Mouse (Mus musculus) thymus, postnatal 14 days (tissue): ENCODE results near the gene Scn8a.
"Not testable (repeated sequence)": the region's sequence is repeated elsewhere in the genome, so short reads cannot be mapped to it uniquely, and the experiment has no call there.

Experiments
- DNase-seq: peaks from one replicate; pipeline ENCODE4 v3.0.0; 2021

The Scn8a gene

DNA sequence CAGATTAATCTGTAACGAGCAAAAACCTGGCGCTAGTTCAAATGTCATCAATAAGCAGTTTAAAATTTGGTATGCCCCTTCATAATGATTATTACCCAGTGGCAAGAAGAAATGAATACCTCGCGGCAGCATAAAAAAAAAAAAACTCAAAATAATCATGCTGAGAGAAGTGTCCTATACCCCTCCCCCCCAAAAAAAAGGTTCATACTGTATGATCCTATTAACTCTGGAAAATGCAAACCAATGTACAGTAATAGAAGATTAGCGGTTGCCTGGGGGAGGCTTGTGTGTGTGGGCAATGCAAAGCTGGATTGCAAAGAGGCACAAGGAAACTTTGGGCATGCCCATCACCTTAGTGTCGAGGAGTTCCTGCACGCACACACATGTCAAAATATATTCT is at the start of gene Scn8a:
TSS of gene Scn8a (plus strand) at position 301 of the 400 bp plus-strand sequence.
- no peak for DNase-seq

DNA sequence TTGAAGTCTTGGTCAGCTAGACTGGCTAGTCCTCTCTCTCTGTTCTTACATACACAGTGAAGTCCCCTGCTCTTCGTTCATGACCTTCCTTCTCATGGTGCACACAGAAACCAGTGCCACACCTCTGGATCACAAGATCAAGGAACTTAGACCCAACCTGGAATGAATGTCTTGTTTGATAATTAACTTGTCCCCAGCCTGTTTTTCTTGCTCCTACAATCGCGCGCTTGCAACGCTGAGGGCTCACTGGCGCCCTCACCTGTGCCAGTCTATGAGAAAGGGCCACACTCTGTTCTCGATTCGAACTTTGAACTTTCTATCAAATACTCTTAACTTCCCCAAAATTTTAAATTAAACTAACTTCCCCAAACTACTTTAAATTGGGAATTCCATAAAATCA is 47.8 kb upstream of the Scn8a start:
- DNase-seq, result no peak

DNA sequence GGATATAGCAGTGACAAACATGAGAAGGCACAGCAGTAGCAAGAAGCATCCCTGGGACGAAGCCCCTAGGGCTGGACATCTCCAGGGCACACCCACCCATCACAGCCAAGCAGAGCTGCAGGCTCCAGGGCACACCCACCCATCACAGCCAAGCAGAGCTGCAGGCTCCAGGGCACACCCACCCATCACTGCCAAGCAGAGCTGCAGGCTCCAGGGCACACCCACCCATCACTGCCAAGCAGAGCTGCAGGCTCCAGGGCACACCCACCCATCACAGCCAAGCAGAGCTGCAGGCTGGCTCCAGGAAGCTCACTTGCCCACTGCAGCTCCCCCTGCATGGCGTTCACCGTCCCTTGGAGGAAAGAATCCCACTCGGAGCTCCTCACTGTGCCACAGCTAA is 47.3 kb upstream of the Scn8a start:
- not testable (repeated sequence) for DNase-seq

GRCm38 (mm10) chr15:100825249-100825856 is 44.3 kb upstream of the Scn8a start:
- DNase-seq, result no peak

GRCm38 (mm10) chr15:100826076-100826475 is 43.6 kb upstream of the Scn8a start:
- no peak for DNase-seq

DNA sequence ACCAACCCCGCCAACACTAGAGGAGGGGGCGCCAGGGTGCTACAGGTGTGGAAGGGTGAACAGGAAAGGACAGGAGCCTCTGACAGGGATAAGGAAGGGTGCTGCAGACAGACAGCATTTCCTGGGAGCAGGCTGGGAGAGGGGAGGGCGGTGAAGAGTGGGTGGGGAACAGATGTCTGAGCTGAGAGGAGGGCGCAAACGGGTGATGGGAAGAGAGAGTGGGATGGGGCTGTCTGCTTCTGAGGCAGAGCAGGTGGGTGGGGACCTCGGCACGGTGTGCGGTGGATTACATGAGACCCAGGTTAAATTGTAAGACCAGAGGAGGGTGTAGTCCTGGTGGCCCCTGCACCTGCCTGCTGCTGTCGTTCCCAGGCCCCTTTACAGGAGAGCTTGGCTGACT is 39.9 kb upstream of the Scn8a start:
- DNase-seq, result no peak

DNA sequence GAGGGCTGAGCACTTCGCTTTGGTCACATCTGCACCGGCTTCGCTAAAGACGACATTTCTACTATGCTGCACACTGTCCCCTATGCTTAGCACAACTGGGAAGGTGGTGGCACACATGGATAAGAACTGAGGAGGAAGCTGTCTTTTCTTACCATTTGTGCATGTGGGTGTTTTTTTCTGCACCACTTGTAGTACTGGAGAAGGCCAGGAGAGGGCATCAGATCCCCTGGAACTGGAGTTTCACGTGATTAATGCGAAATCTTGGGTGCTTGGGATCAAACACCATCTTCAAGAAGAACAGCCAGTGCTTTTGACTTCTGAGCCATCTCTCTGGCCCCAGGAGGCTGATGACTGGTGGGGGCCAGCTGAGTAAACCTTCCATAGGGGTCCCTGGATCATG is 39.0 kb upstream of the Scn8a start:
- DNase-seq, result peak; percentile 50

GRCm38 (mm10) chr15:100832144-100832543 is 37.5 kb upstream of the Scn8a start:
- DNase-seq, result no peak

GRCm38 (mm10) chr15:100832784-100833183 is 36.9 kb upstream of the Scn8a start:
- no peak for DNase-seq

- no peak for DNase-seq
These were observed 32.9 kb upstream of the Scn8a start for GRCm38 (mm10) chr15:100836729-100837128.

- DNase-seq, result peak; percentile 52
These were observed 31.0 kb upstream of the Scn8a start for GRCm38 (mm10) chr15:100838607-100839207.

DNA sequence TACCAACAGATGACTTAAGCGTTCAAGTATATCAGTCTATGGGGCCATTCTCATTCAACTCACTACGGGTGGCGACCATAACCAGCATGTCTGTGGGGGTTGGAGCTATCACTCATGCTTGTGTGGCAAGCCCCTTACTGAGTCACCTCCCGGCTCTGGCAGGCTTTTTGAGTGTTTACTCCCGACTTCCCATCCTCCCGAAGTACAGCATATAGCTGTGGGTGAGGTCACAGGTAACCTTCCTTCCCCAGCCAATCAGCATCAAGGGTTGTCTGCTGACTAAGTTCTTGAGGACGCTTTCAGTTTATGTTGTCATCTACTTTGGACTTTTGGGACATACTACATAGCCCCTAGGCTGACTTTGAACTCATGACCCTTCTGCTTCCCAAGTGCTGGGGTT is 25.3 kb upstream of the Scn8a start:
- DNase-seq, result peak; percentile 31

DNA sequence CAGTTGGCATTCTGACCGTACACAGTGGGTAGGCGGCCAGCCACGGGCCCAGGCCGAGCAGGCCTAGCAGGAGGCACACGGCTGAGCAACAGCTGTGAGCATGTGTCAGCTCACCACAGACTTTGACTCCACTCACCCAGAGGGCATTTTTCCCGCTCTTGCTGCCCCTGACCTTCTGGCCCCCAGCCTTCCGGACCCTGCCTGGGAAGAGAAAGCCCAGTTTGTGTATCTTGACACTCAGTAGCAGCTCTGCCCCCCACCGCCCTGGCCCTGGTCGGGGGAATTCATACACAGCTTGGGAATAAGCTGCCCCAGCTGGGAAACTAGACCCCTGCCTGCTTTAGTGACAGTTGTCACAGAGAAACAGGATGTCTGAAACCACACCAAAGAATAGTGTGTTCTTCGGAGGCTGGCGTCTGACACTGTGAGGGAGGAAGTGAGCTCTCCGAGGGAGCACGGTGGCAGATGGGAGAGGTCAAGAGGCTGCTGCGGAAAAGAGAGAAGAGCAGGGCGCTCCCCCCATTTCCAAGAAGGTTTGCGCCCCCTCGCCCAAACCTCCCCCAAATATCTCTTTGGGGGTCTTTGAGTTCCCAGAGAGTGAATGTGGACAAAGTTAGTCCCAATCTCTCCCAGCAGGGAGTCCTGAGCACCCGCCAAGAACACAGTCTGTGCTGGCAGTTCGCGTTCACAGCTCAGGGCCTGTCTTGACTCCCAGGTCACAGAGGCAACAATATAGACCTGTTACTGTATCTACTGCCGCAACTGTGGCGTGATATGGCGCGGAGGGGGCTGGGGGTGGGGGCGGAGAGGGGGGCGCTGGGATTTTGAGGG is 24.4 kb upstream of the Scn8a start:
- peak; percentile 84 for DNase-seq

DNA sequence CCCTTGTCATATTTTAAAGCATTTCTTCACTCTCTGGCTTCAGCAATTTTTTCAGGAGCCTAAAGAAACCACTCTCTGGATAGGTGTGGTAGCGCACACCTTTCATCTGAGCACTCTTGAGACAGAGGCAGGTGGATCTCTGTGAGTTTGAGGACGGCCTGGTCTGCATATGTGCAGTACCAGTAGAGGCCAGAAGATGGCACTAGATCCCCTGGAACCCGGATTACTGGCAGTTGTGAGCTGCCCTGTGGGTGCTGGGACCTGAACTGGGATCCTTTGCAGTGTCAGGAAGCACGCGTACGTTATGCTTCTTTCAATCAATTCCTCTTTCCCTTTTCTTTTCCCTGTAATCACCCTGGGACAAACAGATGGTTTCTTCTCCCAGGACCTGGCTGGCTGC is 22.5 kb upstream of the Scn8a start:
- DNase-seq, result peak; percentile 26

- DNase-seq, result no peak
These were observed 12.1 kb upstream of the Scn8a start for GRCm38 (mm10) chr15:100857586-100857985.

GRCm38 (mm10) chr15:100860856-100861255 is 8.8 kb upstream of the Scn8a start:
- DNase-seq, result no peak

- DNase-seq, result no peak
These were observed 4.1 kb upstream of the Scn8a start for GRCm38 (mm10) chr15:100865556-100865955.

- peak; percentile 64 for DNase-seq
These were observed 530 bp downstream of the Scn8a start for GRCm38 (mm10) chr15:100870001-100870774.

- peak; percentile 21 for DNase-seq
These were observed 1.1 kb downstream of the Scn8a start for GRCm38 (mm10) chr15:100870775-100871106.

DNA sequence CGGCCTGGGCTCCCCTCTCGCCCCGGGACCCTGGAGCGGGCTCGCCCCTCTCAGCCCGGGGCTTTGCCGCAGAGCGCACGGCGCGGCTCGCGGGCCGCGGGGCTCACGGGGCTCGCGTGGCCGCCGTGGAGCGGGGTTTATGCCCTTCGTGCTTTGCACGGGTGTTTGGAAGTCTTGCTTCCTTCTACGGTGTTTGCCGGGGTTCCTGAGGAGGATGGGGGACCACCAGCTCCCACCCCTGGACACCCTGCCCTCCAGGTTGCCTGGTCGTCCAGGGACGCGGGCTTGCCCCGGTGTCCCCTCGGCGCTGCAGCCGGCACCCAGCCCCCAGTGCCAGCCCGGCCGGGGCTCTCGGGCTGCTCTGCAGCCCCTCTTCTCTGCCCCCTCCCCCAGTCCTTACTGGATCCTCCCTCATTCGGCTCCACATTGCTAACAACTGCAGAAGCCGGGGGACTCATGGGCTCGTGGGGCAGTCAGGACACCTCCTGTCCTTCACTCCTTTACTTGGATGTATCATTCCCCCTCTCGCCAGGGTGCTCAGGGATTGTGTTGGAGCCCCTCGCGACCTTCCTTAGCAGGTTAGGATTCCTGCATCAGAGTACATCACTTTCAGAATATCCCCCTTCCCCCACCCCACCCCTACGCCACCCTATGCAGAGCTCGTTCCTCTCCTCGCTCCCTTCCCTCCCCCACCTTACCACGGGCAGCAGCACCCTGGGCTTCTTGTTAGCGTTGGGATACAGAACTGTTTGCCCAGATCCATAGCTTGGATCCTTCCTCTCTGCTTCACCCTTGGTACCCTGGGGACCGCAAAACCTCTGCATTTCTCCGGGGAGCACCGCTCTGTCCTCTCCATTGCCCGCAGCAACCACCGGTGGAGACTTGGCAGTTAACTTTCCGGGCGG is 1.7 kb downstream of the Scn8a start:
- DNase-seq, result no peak

- peak; percentile 75 for DNase-seq
These were observed 3.5 kb downstream of the Scn8a start for GRCm38 (mm10) chr15:100873155-100873554.

DNA sequence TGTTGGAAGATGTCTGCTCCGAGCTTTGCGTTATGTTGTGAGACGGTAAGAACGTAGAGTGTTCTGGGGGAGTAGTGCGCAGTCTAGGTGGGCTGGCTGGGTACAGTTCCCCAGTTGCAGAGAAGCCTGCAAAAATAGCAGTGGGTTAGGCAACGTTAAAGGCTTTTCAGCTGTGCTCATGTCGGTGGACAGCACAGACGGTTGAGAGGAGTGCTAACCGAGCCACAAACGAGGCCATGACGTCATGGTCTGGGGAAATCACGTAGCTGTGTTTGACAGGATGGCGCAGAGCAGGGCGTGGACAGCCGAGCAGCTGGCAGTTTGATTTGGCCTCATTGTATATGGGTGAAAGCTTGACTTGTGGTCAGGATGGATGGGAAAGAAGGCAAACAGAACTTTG is 9.4 kb downstream of the Scn8a start:
- DNase-seq, result no peak
